12 mouse cellular contexts compared by ENCODE assay signal in the genomic region with DNA sequence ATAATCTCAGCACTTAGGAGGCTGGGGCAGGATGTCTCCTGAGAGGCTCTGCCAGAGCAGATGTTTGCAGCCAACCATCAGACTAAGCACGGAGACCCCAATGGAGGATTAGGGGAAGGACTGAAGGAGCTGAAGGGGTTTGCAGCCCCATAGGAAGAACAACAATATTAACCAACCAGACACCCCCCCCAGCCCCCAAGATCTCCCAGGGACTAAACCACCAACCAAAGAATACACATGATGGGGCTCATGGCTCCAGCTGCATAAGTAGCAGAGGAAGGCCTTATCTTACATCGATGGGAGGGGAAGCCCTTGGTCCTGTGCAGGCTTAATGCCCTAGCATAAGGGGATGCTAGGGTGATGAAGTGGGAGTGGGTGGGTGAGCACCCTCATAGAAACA. TPM values are rescaled to one million over a fixed set of nuclear protein-coding genes. Genes with fewer than 3 reads are reported as not detected.
A peak's percentile ranks its signal among the peaks of the same experiment; 100 is the strongest.
DNase-seq lines count a peak whose midpoint lies in the region; ATAC-seq and TF ChIP-seq lines count a peak whose summit lies in the region.
"Had no signal": no experiment of that assay in that cellular context is flagged by ENCODE, and none has a peak within 500 bp of the region (broad histone marks: within the 10 kb centered on the region; RNA-seq: fewer than 3 reads in every experiment).

No protein-coding gene starts in this region.

- no peak overlapping the region for H3ac ChIP-seq in myocyte (ENCODE audit: control insufficient read depth, insufficient read length)

- H3K4me3 ChIP-seq in megakaryocyte, embryonic 14.5 days (replicated peaks) = peak overlapping the region; percentile 85
- peak overlapping the region; percentile 1 for H3K4me3 ChIP-seq in myocyte
- H3K4me3 ChIP-seq: left cerebral cortex, adult 2 months; limb, embryonic 13.5 days had no signal

- H3K36me3 ChIP-seq in megakaryocyte, embryonic 14.5 days (replicated peaks; ENCODE audit: low read length) = peaks cover 9% of the 10 kb centered on the region
- H3K36me3 ChIP-seq in myocyte (ENCODE audit: control insufficient read depth, insufficient read depth) = no peaks in the 10 kb centered on the region
- H3K36me3 ChIP-seq: limb, embryonic 13.5 days had no signal

- ATAC-seq in CD4-positive, CD25-positive, alpha-beta regulatory T cell, adult 4 months = no peak
- no peak for ATAC-seq in megakaryocyte, adult 5-6 weeks (ENCODE audit: poor library complexity, severe bottlenecking)
- ATAC-seq: forebrain, embryonic 14.5 days had no signal

- H3K79me2 ChIP-seq in myocyte (ENCODE audit: control insufficient read depth, insufficient read depth) = no peaks in the 10 kb centered on the region

- H3K4me2 ChIP-seq in myocyte (ENCODE audit: low read depth) = no peak overlapping the region

- peaks cover 77% of the 10 kb centered on the region for H3K4me1 ChIP-seq in megakaryocyte, embryonic 14.5 days

- no peak for TF ChIP-seq POLR2A in myocyte (IDR thresholded peaks at IDR 0.05; ENCODE audit: insufficient read length, low read depth)

- H3K27me3 ChIP-seq in megakaryocyte, embryonic 14.5 days (replicated peaks) = no peaks in the 10 kb centered on the region
- H3K27me3 ChIP-seq in myocyte (ENCODE audit: control insufficient read depth, insufficient read depth, insufficient read length) = no peaks in the 10 kb centered on the region
- H3K27me3 ChIP-seq: limb, embryonic 13.5 days had no signal

- peaks cover 3% of the 10 kb centered on the region for H3K9me3 ChIP-seq in megakaryocyte, embryonic 14.5 days
- H3K9me3 ChIP-seq: limb, embryonic 13.5 days had no signal

- DNase-seq in CD4-positive, CD25-positive, alpha-beta regulatory T cell, adult 2 months (ENCODE audit: low read depth, low spot score) = peak; percentile 50
- peak; percentile 71 for DNase-seq in thymus, postnatal 4 days
- DNase-seq in right cerebral cortex, postnatal 25 days = no peak
- DNase-seq in gastrocnemius, postnatal 4 days (ENCODE audit: low spot score in 2 of 2) = no peak
- DNase-seq: lung, adult 2 months had no signal

TF ChIP-seq in myocyte, 11 proteins besides CTCF, POLR2A, EP300 and RAD21:
- TF ChIP-seq CEBPB (IDR thresholded peaks at IDR 0.05; ENCODE audit: insufficient read depth, poor library complexity, severe bottlenecking) (no peak), TCF3 (IDR thresholded peaks at IDR 0.05; ENCODE audit: insufficient read length, low read depth) (no peak), MYOD1 (IDR thresholded peaks at IDR 0.05; ENCODE audit: control insufficient read depth in 1 of 3, insufficient read length in 2 of 3, low read depth in 2 of 3) (no peak)

RNA-seq across cellular contexts. Expression of a gene that starts 6.5 kb away (rescaled TPM):
- 10 to 100 TPM; 55.6 to 61.4 TPM for polyA plus RNA-seq in CD4-positive, CD25-positive, alpha-beta regulatory T cell, adult 4 months (2017; shearing (Covaris generic))
- 12.2 and 27.1 TPM in 2 replicates for polyA plus RNA-seq in megakaryocyte, embryonic 14.5 days (2012; ENCODE audit: insufficient read depth, low replicate concordance)
- total RNA-seq in megakaryocyte, adult 5-6 weeks (2015) = 68.3 and 69.2 TPM in 2 replicates
- total RNA-seq in megakaryocyte, adult 5-6 weeks (2017) = 35.9 and 37.7 TPM in 2 replicates
- polyA plus RNA-seq in myocyte (2012; fragmentation: generic; extraction: Trizol) = 11.8 TPM
- total RNA-seq in gastrocnemius, postnatal 4 days (2021) = 10 to 100 TPM; 44.7 to 45.8 TPM

Comparison
In these comparisons a context has a peak if more than half of its experiments do, and no peak if none do; other contexts are left out.
1. DNase-seq: peak in CD4-positive, CD25-positive, alpha-beta regulatory T cell, adult 2 months (single experiment) and thymus, postnatal 4 days (single experiment); none in right cerebral cortex, postnatal 25 days (single experiment) and gastrocnemius, postnatal 4 days (0 of 2).